Mouse (Mus musculus): ENCODE measurements around the gene Slc12a9. TPM values are rescaled to one million over a fixed set of nuclear protein-coding genes. Genes with fewer than 3 reads are reported as not detected.

The Slc12a9 gene
- polyA plus RNA-seq, 1 experiment from 2014 or later: 9.7 TPM

GRCm38 (mm10) chr5:137289591-137290365 lies 43.6 kb downstream of the Slc12a9 start:
- no peak for TF ChIP-seq CTCF (IDR thresholded peaks at IDR 0.05; ENCODE audit: low read depth)
- 51% methylated on average over 13 of the region's 13 CpGs for WGBS
- Histone ChIP-seq H3K4me2 (peak overlapping the region; percentile 71), H3K36me3 (ENCODE audit: insufficient read depth) (peaks cover 2% of the 10 kb centered on the region; the same call in 1 of the 2 replicates), H3K4me3 (ENCODE audit: low read depth, low read length) (peak overlapping the region; percentile 38), H3K9me3 (ENCODE audit: low read depth, low read length) (no peaks in the 10 kb centered on the region), H3K27ac (ENCODE audit: low read depth) (peak overlapping the region; percentile 44; the same call in 1 of the 2 replicates), H3K4me1 (ENCODE audit: insufficient read depth) (no peaks in the 10 kb centered on the region; the same call in 1 of the 2 replicates), H3K9ac (no peak overlapping the region), H3K27me3 (ENCODE audit: insufficient read depth, low read length) (peaks cover 45% of the 10 kb centered on the region)
- ATAC-seq (ENCODE audit: insufficient read depth): no peak
- no peak for DNase-seq

GRCm38 (mm10) chr5:137288999-137289470 lies 44.4 kb downstream of the Slc12a9 start:
- H3K4me1 ChIP-seq (ENCODE audit: insufficient read depth): no peaks in the 10 kb centered on the region; the same call in 1 of the 2 replicates
- H3K27ac ChIP-seq (ENCODE audit: low read depth): 0 out of 2 replicates have a peak overlapping the region, but pooled peaks have one; percentile 44
- peak overlapping the region; percentile 38 for H3K4me3 ChIP-seq (ENCODE audit: low read depth, low read length)
- peak overlapping the region; percentile 40; the same call in 1 of the 2 replicates for H3K9ac ChIP-seq
- DNase-seq: peak; percentile 52
- peak overlapping the region; percentile 71 for H3K4me2 ChIP-seq
- H3K9me3 ChIP-seq (ENCODE audit: low read depth, low read length): no peaks in the 10 kb centered on the region
- H3K27me3 ChIP-seq (ENCODE audit: insufficient read depth, low read length): peaks cover 45% of the 10 kb centered on the region
- TF ChIP-seq CTCF (IDR thresholded peaks at IDR 0.05; ENCODE audit: low read depth): peak; percentile 58
- no peaks in the 10 kb centered on the region for H3K36me3 ChIP-seq (ENCODE audit: insufficient read depth)
- ATAC-seq (ENCODE audit: insufficient read depth): 0 out of 2 replicates have a peak, but pooled peaks have one; percentile 8
- WGBS: 2% methylated on average over 25 of the region's 25 CpGs

GRCm38 (mm10) chr5:137287953-137288743 lies 45.2 kb downstream of the Slc12a9 start:
- WGBS: under 1% methylated on average over 52 of the region's 65 CpGs

GRCm38 (mm10) chr5:137287032-137287952 lies 46.1 kb downstream of the Slc12a9 start, which contains the start of gene Ache:
Gene Ache, plus strand, starts transcription at chr5:137287519.
- Histone ChIP-seq H3K27ac (ENCODE audit: low read depth) (no peak within 1 kb of the TSS), H3K36me3 (ENCODE audit: insufficient read depth) (no peaks in the 10 kb centered on the region), H3K4me3 (ENCODE audit: low read depth, low read length) (peak within 1 kb of the TSS; percentile 38), H3K4me2 (peak within 1 kb of the TSS; percentile 71), H3K9ac (peak within 1 kb of the TSS; percentile 52), H3K9me3 (ENCODE audit: low read depth, low read length) (no peaks in the 10 kb centered on the region), H3K27me3 (ENCODE audit: insufficient read depth, low read length) (peaks cover 45% of the 10 kb centered on the region), H3K4me1 (ENCODE audit: insufficient read depth) (no peaks in the 10 kb centered on the region; the same call in 1 of the 2 replicates)
- DNase-seq (peak; percentile 23), ATAC-seq (ENCODE audit: insufficient read depth) (peak; percentile 18; the same call in 1 of the 2 replicates)
- no peak for TF ChIP-seq CTCF (IDR thresholded peaks at IDR 0.05; ENCODE audit: low read depth)
- WGBS: 1% methylated on average over 40 of the region's 40 CpGs

More at GRCm38 (mm10) chr5:137287953-137288743, 45.2 kb downstream of the Slc12a9 start:
- no peaks in the 10 kb centered on the region for H3K9me3 ChIP-seq (ENCODE audit: low read depth, low read length)
- peak; percentile 10; the same call in 1 of the 2 replicates for ATAC-seq (ENCODE audit: insufficient read depth)
- no peaks in the 10 kb centered on the region for H3K36me3 ChIP-seq (ENCODE audit: insufficient read depth)
- no peaks in the 10 kb centered on the region; the same call in 1 of the 2 replicates for H3K4me1 ChIP-seq (ENCODE audit: insufficient read depth)
- no peak for TF ChIP-seq CTCF (IDR thresholded peaks at IDR 0.05; ENCODE audit: low read depth)
- H3K27me3 ChIP-seq (ENCODE audit: insufficient read depth, low read length): peaks cover 45% of the 10 kb centered on the region
- DNase-seq: peak; percentile 27
- peak overlapping the region; percentile 52 for H3K9ac ChIP-seq
- peak overlapping the region; percentile 71 for H3K4me2 ChIP-seq
- peak overlapping the region; percentile 38 for H3K4me3 ChIP-seq (ENCODE audit: low read depth, low read length)
- no peak overlapping the region for H3K27ac ChIP-seq (ENCODE audit: low read depth)

GRCm38 (mm10) chr5:137286655-137287031 lies 46.8 kb downstream of the Slc12a9 start:
- Histone ChIP-seq H3K27me3 (ENCODE audit: insufficient read depth, low read length) (peaks cover 43% of the 10 kb centered on the region), H3K27ac (ENCODE audit: low read depth) (no peak overlapping the region), H3K4me1 (ENCODE audit: insufficient read depth) (no peaks in the 10 kb centered on the region; the same call in 1 of the 2 replicates), H3K36me3 (ENCODE audit: insufficient read depth) (no peaks in the 10 kb centered on the region), H3K9ac (no peak overlapping the region), H3K4me3 (ENCODE audit: low read depth, low read length) (peak overlapping the region; percentile 34), H3K4me2 (peak overlapping the region; percentile 71), H3K9me3 (ENCODE audit: low read depth, low read length) (no peaks in the 10 kb centered on the region)
- 1% methylated on average over 16 of the region's 16 CpGs for WGBS
- ATAC-seq (ENCODE audit: insufficient read depth) (peak; percentile 52), DNase-seq (peak; percentile 94)
- TF ChIP-seq CTCF (IDR thresholded peaks at IDR 0.05; ENCODE audit: low read depth): peak; percentile 87

GRCm38 (mm10) chr5:137285986-137286385 lies 47.4 kb downstream of the Slc12a9 start:
- no peak overlapping the region for H3K9ac ChIP-seq
- H3K27me3 ChIP-seq (ENCODE audit: insufficient read depth, low read length): peaks cover 41% of the 10 kb centered on the region
- no peak overlapping the region for H3K4me3 ChIP-seq (ENCODE audit: low read depth, low read length)
- no peaks in the 10 kb centered on the region for H3K9me3 ChIP-seq (ENCODE audit: low read depth, low read length)
- no peak for ATAC-seq (ENCODE audit: insufficient read depth)
- no peak overlapping the region for H3K27ac ChIP-seq (ENCODE audit: low read depth)
- no peak overlapping the region for H3K4me2 ChIP-seq
- WGBS: 34% methylated on average over 7 of the region's 7 CpGs
- no peak for DNase-seq
- H3K4me1 ChIP-seq (ENCODE audit: insufficient read depth): no peaks in the 10 kb centered on the region; the same call in 1 of the 2 replicates
- H3K36me3 ChIP-seq (ENCODE audit: insufficient read depth): no peaks in the 10 kb centered on the region
- TF ChIP-seq CTCF (IDR thresholded peaks at IDR 0.05; ENCODE audit: low read depth): no peak
